Mouse (Mus musculus) layer of hippocampus, adult 11-12 months (tissue): ENCODE measurements around the gene Metap1d.

Experiments used
- DNase-seq: peaks from one replicate; pipeline ENCODE4 v3.0.0; 2022; ENCODE audit warnings: low spot score

The Metap1d gene

GRCm38 (mm10) chr2:71453161-71453916, at the start of gene Metap1d:
TSS of gene Metap1d (plus strand) at chr2:71453276.
- peak; percentile 95 for DNase-seq

- DNase-seq, result no peak
These were observed 47.5 kb upstream of the Metap1d start for GRCm38 (mm10) chr2:71405613-71406012.

DNA sequence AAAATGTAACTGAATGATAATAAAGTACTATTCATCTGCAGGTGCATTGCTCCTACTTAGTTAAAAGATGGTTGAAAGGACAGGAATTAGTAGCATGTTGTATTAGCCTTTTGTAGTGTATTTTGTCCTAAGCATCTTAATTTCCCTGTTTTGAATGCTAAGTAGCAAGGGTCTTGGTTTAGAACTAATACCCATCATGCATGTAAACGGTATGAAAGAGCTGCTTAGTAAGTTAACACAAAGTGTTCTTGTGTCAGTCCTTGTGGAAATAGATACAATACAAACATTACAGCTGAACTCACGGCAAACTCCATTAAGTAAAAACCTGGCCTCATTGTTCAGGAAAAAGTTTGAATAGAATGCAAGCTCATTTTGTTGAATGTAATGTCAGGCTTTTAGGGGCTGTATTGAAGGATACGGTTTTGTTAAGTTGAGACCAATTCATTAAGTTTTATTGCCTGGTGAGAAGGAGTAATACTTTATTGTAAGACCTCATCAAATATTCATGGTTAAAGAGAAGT, 34.3 kb upstream of the Metap1d start:
- no peak for DNase-seq

- no peak for DNase-seq
These were observed 33.7 kb upstream of the Metap1d start for GRCm38 (mm10) chr2:71419408-71419807.

DNA sequence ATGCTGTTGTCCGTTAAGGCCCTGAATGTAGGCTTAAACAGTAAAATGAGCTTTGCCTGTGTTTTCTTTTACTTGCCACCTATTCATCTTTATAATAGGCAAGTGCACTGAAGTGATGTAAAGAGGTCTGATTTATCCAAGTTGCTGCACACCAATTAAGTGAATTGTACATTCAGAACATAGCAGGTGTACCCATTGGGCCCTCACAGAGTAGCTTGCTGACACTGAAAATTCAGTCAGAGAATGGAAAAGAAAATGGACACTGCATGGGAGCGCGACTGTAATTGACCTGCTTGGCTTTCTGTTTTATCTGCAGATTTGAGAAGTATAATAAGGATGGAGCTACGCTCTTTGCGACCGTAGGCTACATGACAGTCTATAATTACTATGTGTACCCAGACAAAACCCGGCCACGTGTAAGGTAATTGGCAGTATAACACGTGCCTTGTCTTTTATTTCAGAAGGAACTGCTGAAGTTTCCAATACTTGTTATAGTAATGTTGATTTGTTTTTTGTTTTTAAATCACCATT, 32.1 kb upstream of the Metap1d start:
- DNase-seq, result no peak

- DNase-seq, result no peak
These were observed 28.5 kb upstream of the Metap1d start for GRCm38 (mm10) chr2:71424545-71424944.

GRCm38 (mm10) chr2:71435440-71435839, 17.6 kb upstream of the Metap1d start:
- no peak for DNase-seq

GRCm38 (mm10) chr2:71443376-71443775, 9.7 kb upstream of the Metap1d start:
- no peak for DNase-seq

GRCm38 (mm10) chr2:71445536-71446196, 7.4 kb upstream of the Metap1d start:
- DNase-seq, result no peak

DNA sequence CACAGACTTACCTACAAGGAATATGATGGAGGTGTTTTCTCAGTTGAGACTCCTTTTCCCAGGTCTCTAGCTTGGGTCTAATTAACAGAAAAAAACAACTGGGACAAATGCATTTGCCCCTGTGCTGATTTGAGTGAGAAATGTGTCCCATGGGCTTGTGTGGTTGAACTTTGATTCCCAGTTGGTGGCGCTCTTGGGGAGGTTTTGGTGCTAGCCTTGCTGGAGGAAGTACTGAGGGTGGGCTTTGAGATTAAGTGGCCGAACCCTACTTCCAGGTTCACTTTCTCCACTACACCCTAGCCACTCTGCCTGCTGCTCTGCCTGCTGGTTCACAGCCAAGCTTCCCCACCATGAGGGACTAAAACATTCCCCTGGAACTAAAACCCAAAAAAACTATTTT, 3.5 kb upstream of the Metap1d start:
- no peak for DNase-seq

DNA sequence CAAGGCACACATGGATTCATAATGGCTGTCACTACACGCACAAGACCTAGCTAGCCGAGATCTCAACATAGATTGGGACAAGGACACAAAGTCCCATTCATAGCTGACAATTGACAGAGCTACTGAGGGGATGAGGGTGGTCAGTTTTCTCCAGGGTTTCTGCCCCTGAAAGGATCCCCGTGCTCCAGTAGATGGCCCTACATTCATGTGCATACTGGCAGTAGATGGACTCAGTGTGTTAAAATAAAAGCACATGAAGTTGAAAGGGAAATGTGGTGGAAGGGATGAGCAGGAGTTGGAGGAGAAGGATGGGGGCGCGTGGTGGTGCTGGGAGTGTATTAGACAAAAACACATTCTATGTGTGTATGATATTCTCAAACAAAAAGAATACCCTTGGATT, 1.3 kb upstream of the Metap1d start:
- no peak for DNase-seq

- DNase-seq, result no peak
These were observed 813 bp downstream of the Metap1d start for GRCm38 (mm10) chr2:71453917-71454260.

- DNase-seq, result no peak
These were observed 5.5 kb downstream of the Metap1d start for GRCm38 (mm10) chr2:71458624-71459023.

DNA sequence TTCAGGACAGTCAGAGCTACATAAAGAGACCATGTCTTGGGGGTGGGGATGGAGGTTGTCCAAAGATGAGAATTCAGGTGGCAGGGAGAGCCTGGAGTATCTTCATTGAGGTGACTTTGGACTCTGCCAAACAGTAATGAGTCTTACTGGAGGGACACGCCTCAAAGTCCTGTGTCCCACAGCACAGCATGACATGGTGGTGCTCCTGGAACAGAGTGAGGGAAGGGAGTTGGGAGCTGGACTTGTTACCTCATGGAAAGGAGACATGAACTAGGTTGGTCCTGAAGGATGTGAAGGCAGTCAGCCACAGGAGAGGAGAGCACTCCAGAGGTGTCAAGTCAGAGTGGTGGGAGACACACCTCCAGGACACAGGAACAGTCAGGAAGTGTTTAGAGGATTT, 6.6 kb downstream of the Metap1d start:
- DNase-seq, result no peak

GRCm38 (mm10) chr2:71461139-71461538, 8.1 kb downstream of the Metap1d start:
- no peak for DNase-seq

DNA sequence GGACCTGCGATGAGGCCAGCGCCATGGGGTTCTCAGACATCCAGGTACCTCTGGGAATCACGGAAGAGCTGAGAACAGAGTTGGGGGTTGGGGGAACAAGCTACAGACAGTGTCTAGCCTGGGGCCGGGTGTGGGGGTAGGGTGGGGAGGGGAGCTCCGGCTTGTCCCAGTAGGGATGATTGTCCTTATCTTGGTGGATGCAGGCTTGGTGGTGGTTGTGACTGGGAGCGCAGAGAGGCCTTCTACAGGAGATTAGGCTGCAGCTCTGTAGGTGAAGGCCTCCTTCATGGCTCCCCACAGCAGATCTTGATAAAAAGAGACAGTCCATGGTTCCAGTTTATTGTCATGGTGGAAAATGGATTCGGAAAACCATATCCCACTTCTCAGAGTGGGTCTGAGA, 8.5 kb downstream of the Metap1d start:
- DNase-seq, result no peak

GRCm38 (mm10) chr2:71462066-71462465, 9.0 kb downstream of the Metap1d start:
- DNase-seq, result no peak

DNA sequence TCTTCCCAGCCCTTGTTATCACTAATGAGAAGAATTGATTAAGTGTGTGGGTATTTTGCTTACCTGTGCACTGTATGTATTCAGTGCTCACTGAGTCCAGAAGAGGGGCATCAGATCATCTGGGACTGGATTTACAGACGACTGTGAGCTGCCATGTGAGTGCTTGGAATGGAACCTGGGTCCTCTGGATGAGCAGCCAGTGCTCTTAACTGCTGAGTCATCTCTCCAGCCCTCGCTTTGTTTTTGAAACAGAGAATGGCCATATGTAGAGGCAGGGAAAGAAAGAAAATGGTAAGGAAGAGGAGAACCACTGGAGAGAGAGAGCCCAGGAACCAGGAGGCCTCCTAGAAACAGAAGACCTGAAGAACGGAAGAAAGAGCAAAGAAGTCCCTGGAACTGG, 9.5 kb downstream of the Metap1d start:
- no peak for DNase-seq

DNA sequence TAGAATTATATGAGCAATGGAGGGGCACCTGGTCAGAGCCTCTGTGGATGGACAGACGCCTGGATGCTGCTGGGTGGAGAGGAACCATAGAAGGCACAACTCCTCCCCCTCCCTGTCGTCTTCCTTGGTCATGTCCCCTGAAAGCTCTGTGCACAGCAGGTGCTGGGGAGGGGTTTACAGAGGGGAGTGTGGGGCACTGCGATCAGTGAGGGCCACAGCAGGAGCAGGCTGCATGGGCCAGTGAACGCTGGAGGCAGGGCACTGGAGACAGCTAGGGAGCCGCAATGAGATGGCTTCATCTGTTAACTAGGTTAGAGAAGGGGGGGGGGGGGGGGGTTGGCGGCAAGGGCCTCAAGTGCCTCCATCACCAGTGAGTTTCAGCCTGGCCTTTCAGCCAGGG, 13.0 kb downstream of the Metap1d start:
- no peak for DNase-seq

DNA sequence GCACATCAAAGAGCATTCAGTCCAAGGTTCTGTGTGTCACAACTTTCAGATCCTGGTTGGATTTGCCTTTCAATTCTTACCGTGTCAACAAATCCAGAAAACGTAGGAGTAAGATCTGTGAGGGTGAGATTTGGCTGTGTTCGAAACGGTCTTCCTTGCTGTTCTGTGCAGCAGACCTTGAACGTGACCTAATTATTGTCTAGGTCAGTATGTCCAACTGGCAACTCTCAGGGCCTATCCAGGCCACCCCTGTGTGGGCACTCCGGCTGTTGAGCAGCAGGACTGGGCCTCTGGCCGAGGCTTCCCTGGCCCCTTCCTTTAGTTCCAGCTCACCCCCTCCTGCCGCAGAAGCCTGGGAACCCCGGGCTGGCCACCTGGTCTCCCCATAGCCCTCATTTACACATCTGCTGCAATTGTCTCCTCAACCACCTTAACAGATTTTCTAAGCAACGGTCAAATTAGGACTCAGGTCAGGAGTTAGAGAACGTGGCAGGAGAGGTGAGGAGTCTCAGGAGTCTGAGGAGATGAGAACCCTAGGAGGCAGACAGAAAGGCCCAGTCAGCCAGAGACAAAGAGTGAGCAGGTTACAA, 13.9 kb downstream of the Metap1d start:
- no peak for DNase-seq

GRCm38 (mm10) chr2:71471094-71471493, 18.0 kb downstream of the Metap1d start:
- DNase-seq, result no peak

DNA sequence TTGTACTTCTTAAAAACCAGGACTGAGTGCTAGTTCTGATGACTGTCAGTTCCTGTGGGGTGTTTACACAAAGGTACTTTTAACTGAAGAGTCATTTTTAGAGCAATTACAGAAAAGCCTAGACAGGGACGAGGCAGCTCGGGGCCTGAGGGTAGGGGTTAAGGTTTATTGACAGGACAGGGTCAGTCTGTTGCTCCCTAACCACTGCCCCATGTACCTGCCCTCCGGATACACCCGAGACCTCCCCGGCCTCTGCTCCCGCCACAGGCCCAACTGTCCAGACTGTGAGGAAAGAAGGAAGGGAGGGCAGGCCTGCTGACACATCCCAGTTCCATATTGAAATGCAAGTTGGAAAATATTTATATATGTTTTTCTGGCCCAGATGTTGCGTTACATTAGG, 20.8 kb downstream of the Metap1d start:
- no peak for DNase-seq

GRCm38 (mm10) chr2:71474345-71474744, 21.3 kb downstream of the Metap1d start:
- DNase-seq, result no peak
